Comparison of ENCODE assay signal across 9 mouse cellular contexts in genomic region chr11:79623029-79623428, GRCm38 (mm10). TPM values are rescaled to one million over a fixed set of nuclear protein-coding genes. Genes with fewer than 3 reads are reported as not detected.
DNase-seq lines count a peak whose midpoint lies in the region.
"Had no signal": no experiment of that assay in that cellular context is flagged by ENCODE, and none has a peak within 500 bp of the region (broad histone marks: within the 10 kb centered on the region; RNA-seq: fewer than 3 reads in every experiment).

No protein-coding gene starts in this region.

- peak; percentile 23 for DNase-seq in spleen, adult 12 weeks (ENCODE audit: low spot score)
- DNase-seq in spleen, adult 18-20 months, result no peak
- DNase-seq in T-cell, adult 2 months (ENCODE audit: low spot score), result peak; percentile 68
- DNase-seq in lung, postnatal 36 days, result peak; percentile 71
- DNase-seq in gastrocnemius, postnatal 4 days (ENCODE audit: low spot score in 2 of 2), result no peak
- DNase-seq in Muller cell, postnatal 12 days (ENCODE audit: inconsistent ontology term), result no peak
- DNase-seq in urinary bladder, postnatal 4 days (ENCODE audit: low spot score in 2 of 2), result no peak
- DNase-seq: kidney, postnatal 25 days; left cerebral cortex, postnatal 4 days had no signal

RNA-seq across cellular contexts. Expression of gene Rab11fip4, which starts 32.0 kb away (rescaled TPM):
- total RNA-seq in gastrocnemius, postnatal 4 days (2021), result under 1 TPM; 0.83 to 0.86 TPM

Comparison
In these comparisons a context has a peak if more than half of its experiments do, and no peak if none do; other contexts are left out.
1. DNase-seq: peak in spleen, adult 12 weeks (single experiment), T-cell, adult 2 months (single experiment) and lung, postnatal 36 days (single experiment); none in spleen, adult 18-20 months (0 of 2), gastrocnemius, postnatal 4 days (0 of 2), Muller cell, postnatal 12 days (single experiment) and urinary bladder, postnatal 4 days (0 of 2).